Mouse (Mus musculus) liver, postnatal 0 days (tissue): ENCODE data around the gene Ttc7.

Experiments
- CTCF ChIP-seq: sonication (generic); IDR thresholded peaks from 2 replicates; pipeline ENCODE4 v1.5.1; 2016; ENCODE audit warnings: antibody characterized with exemption, low read depth
- EP300 ChIP-seq: IDR thresholded peaks from 2 replicates; pipeline ENCODE4 v1.6.1; 2016; ENCODE audit warnings: antibody characterized with exemption, low read depth, mild to moderate bottlenecking

GRCm38 (mm10) chr17:87317947-87318346 is 35.3 kb downstream of the Ttc7 start:
- TF ChIP-seq EP300 (no peak), CTCF (no peak)
